Mouse (Mus musculus): ENCODE results near the gene Mrps12. TPM values are rescaled to one million over a fixed set of nuclear protein-coding genes. Genes with fewer than 3 reads are reported as not detected.
"Not testable (repeated sequence)": the region's sequence is repeated elsewhere in the genome, so short reads cannot be mapped to it uniquely, and the experiment has no call there.

Mrps12 gene
- polyA plus RNA-seq, 1 experiment from 2014 or later: 126 TPM

DNA sequence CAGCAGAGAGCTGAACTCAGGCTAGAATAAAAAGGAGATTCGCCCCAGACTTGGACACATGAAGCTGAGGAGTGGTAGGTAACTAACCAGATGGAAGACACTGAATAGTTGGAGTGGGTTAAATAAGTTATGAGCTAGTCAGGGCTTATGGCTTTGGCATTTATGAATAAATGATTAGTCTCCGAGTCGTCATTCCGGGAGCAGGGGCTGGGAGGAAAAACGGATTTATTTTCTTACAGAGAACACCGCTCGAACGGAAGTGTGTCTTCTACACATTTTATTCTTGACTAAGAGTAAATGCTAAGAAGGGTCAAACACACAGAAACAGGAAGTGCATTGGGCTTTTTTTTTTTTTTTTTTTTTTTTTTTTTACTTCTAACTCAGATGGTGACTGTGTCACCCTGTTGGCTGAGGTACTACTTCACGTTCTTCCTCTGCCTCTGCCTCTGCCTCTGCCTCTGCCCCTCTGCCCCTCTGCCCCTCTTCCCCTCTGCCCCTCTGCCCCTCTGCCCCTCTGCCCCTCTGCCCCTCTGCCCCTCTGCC lies 38.9 kb downstream of the Mrps12 start:
- WGBS: 73% methylated on average over 9 of the region's 9 CpGs

DNA sequence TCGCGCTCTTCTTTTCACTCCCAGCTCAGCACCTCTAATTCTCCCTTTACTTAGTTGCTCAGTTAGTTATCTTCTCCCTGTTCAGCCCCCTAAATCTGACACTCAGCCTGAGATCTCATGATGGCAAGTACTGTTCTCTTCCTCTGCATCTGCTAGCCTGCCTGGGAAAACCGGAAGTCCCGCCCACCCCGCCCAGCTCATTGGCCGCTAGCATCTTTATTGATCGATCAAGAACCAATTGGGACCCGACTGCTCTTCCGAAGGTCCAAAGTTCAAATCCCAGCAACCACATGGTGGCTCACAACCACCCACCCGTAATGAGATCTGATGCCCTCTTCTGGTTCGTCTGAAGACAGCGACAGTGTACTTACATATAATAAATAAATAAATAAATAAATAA lies 40.3 kb downstream of the Mrps12 start:
- WGBS: 95% methylated on average over 12 of the region's 12 CpGs
- H3K4me2 ChIP-seq (ENCODE audit: low read depth, low read length); H3K4me3 ChIP-seq (ENCODE audit: low read depth, low read length); H3K9me3 ChIP-seq (ENCODE audit: control insufficient read depth, low read length); H3K9ac ChIP-seq (replicated peaks; ENCODE audit: low read depth, low read length); H3K4me1 ChIP-seq (ENCODE audit: control insufficient read depth, insufficient read depth, low read length); H3K27ac ChIP-seq (ENCODE audit: low read depth, low read length); ATAC-seq (ENCODE audit: low read depth); H3K36me3 ChIP-seq (ENCODE audit: control insufficient read depth, insufficient read depth, low read length); H3K27me3 ChIP-seq (ENCODE audit: control insufficient read depth, insufficient read depth, low read length): not testable (repeated sequence)

More for the DNA sequence above, 38.9 kb downstream of the Mrps12 start:
- no peak for ATAC-seq (ENCODE audit: low read depth)
- no peak overlapping the region for H3K27ac ChIP-seq (ENCODE audit: low read depth, low read length)
- H3K36me3 ChIP-seq (ENCODE audit: control insufficient read depth, insufficient read depth, low read length): no peaks in the 10 kb centered on the region
- no peak overlapping the region for H3K4me2 ChIP-seq (ENCODE audit: low read depth, low read length)
- no peak overlapping the region for H3K4me3 ChIP-seq (ENCODE audit: low read depth, low read length)
- no peak overlapping the region for H3K9ac ChIP-seq (replicated peaks; ENCODE audit: low read depth, low read length)
- no peaks in the 10 kb centered on the region for H3K27me3 ChIP-seq (ENCODE audit: control insufficient read depth, insufficient read depth, low read length)
- H3K9me3 ChIP-seq (ENCODE audit: control insufficient read depth, low read length): no peaks in the 10 kb centered on the region
- no peaks in the 10 kb centered on the region for H3K4me1 ChIP-seq (ENCODE audit: control insufficient read depth, insufficient read depth, low read length)

DNA sequence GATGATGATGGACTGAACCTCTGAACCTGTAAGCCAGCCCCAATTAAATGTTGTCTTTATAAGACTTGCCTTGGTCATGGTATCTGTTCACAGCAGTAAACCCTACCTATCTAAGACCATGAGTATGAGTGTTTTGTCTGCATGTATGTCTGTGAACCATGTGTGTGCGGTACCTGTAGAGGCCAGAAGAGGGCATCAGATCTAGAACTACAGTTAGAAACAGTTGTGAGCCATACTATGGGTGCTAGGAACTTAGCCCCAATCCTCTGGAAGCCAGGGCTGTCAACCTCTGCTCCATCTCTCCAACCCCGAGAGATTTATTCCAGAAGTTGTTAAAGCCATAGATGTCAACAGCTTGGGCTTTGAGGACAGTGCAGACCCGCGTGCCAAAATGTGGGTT lies 41.4 kb downstream of the Mrps12 start:
- Histone ChIP-seq H3K9ac (replicated peaks; ENCODE audit: low read depth, low read length) (no peak overlapping the region), H3K4me2 (ENCODE audit: low read depth, low read length) (no peak overlapping the region), H3K4me1 (ENCODE audit: control insufficient read depth, insufficient read depth, low read length) (no peaks in the 10 kb centered on the region), H3K36me3 (ENCODE audit: control insufficient read depth, insufficient read depth, low read length) (no peaks in the 10 kb centered on the region), H3K4me3 (ENCODE audit: low read depth, low read length) (no peak overlapping the region), H3K27ac (ENCODE audit: low read depth, low read length) (no peak overlapping the region), H3K9me3 (ENCODE audit: control insufficient read depth, low read length) (no peaks in the 10 kb centered on the region), H3K27me3 (ENCODE audit: control insufficient read depth, insufficient read depth, low read length) (no peaks in the 10 kb centered on the region)
- no peak for ATAC-seq (ENCODE audit: low read depth)
- 93% methylated on average over 4 of the region's 4 CpGs for WGBS

DNA sequence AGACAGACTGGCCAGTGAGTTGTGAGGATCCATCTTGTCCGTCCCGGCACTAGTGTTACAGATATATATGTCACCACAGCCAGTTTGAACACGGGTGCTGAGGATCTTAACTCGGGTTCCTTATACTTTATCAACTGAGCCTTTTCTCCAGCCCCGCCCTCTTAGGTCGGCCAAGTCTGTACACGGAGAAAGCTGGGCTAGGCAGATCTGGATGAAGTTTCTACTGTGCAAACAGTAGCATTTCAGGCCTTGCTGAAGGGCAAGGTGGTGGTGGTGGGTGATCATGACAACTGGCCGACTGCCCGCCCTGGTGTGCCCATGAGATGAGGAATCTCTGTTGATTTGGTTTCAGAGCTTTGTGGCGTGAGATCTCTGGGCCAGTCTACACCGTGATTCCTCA lies 44.3 kb downstream of the Mrps12 start:
- no peaks in the 10 kb centered on the region for H3K9me3 ChIP-seq (ENCODE audit: control insufficient read depth, low read length)
- H3K9ac ChIP-seq (replicated peaks; ENCODE audit: low read depth, low read length): no peak overlapping the region
- no peak overlapping the region for H3K27ac ChIP-seq (ENCODE audit: low read depth, low read length)
- no peak overlapping the region for H3K4me3 ChIP-seq (ENCODE audit: low read depth, low read length)
- H3K4me2 ChIP-seq (ENCODE audit: low read depth, low read length): no peak overlapping the region
- ATAC-seq (ENCODE audit: low read depth): no peak
- WGBS: 93% methylated on average over 11 of the region's 11 CpGs
- H3K27me3 ChIP-seq (ENCODE audit: control insufficient read depth, insufficient read depth, low read length): peaks cover 3% of the 10 kb centered on the region; the same call in 1 of the 2 replicates
- no peaks in the 10 kb centered on the region for H3K4me1 ChIP-seq (ENCODE audit: control insufficient read depth, insufficient read depth, low read length)
- H3K36me3 ChIP-seq (ENCODE audit: control insufficient read depth, insufficient read depth, low read length): no peaks in the 10 kb centered on the region

DNA sequence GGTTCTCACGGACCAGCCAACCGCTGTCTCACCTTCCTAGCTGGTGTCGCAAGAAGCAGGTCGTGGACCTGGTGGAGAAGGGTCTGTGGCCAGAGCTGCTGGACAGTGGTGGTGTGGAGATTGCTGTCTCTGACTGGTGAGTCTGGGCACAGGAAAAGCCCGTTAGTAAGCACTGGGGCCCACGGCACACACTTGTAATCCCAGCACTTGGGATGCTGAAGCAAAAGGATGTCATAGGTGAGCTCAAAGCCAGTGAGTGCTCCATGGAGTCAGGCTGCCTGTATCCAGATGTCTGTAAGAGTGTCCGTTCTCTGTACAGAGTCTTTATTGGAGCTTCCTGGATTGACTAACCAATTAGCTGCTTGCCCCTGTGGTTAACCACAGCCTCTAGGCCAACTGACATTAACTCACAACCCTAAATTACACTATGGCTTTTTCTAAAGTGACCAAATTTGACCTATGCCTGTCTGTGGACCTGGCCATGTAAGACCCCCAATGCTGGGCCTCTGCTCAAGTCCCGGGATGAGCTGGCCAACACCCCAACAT lies 46.6 kb downstream of the Mrps12 start:
- no peaks in the 10 kb centered on the region for H3K4me1 ChIP-seq (ENCODE audit: control insufficient read depth, insufficient read depth, low read length)
- H3K27ac ChIP-seq (ENCODE audit: low read depth, low read length): no peak overlapping the region
- H3K4me3 ChIP-seq (ENCODE audit: low read depth, low read length): no peak overlapping the region
- no peak overlapping the region for H3K9ac ChIP-seq (replicated peaks; ENCODE audit: low read depth, low read length)
- peaks cover 3% of the 10 kb centered on the region; the same call in 1 of the 2 replicates for H3K27me3 ChIP-seq (ENCODE audit: control insufficient read depth, insufficient read depth, low read length)
- H3K36me3 ChIP-seq (ENCODE audit: control insufficient read depth, insufficient read depth, low read length): no peaks in the 10 kb centered on the region
- no peak overlapping the region for H3K4me2 ChIP-seq (ENCODE audit: low read depth, low read length)
- no peak for ATAC-seq (ENCODE audit: low read depth)
- 72% methylated on average over 8 of the region's 8 CpGs for WGBS
- no peaks in the 10 kb centered on the region for H3K9me3 ChIP-seq (ENCODE audit: control insufficient read depth, low read length)

DNA sequence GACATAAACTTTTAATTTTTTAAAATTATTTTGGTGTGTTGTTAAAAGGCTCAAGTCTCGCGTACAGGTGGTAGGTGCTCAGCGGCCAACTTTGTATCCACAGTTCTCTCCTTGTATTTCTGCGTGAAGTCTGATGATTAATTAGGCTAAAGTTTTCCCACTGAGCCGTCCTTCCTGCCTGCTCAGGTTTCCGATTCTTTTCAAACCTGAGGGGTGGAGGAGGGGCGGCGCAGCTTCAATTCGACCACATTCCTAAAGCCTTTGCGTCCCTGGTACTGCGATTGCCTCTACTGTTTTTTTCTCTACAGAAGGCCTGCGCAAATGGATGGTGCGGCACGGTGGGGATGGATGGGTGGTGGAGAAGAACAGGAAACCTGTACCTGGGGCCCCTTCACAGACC lies 47.2 kb downstream of the Mrps12 start:
- no peak for ATAC-seq (ENCODE audit: low read depth)
- Histone ChIP-seq H3K9ac (replicated peaks; ENCODE audit: low read depth, low read length) (no peak overlapping the region), H3K27ac (ENCODE audit: low read depth, low read length) (no peak overlapping the region), H3K4me2 (ENCODE audit: low read depth, low read length) (no peak overlapping the region), H3K9me3 (ENCODE audit: control insufficient read depth, low read length) (no peaks in the 10 kb centered on the region), H3K4me1 (ENCODE audit: control insufficient read depth, insufficient read depth, low read length) (no peaks in the 10 kb centered on the region), H3K27me3 (ENCODE audit: control insufficient read depth, insufficient read depth, low read length) (peaks cover 3% of the 10 kb centered on the region; the same call in 1 of the 2 replicates), H3K4me3 (ENCODE audit: low read depth, low read length) (no peak overlapping the region), H3K36me3 (ENCODE audit: control insufficient read depth, insufficient read depth, low read length) (no peaks in the 10 kb centered on the region)
- 12% methylated on average over 14 of the region's 14 CpGs for WGBS

DNA sequence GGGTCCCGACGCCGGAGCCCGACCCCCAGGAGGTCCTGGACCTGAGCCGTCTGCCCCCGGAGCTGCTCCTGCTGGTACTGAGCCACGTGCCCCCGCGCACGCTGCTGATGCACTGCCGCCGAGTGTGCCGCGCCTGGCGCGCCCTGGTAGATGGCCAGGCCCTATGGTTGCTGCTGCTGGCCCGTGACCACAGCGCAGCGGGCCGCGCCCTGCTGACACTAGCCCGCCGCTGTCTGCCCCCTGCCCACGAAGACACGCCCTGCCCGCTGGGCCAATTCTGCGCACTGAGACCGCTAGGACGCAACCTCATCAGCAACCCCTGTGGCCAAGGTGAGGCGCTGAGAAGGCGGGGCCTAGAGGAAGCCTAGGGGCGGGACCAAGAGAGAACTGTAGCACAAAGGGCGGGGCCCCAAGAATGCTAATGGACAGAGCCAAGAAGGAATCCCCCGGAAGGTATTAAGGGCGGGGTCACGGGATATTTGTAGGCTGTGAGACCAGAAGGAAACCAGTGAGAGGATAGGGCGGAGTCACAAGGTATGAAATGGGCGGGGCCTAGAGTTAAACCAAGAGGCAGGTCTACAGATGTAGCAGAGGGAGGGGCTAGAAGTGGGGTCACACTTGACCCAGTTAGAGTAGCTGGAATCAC lies 48.2 kb downstream of the Mrps12 start:
- no peaks in the 10 kb centered on the region for H3K36me3 ChIP-seq (ENCODE audit: control insufficient read depth, insufficient read depth, low read length)
- ATAC-seq (ENCODE audit: low read depth): peak; percentile 90
- 0 out of 2 replicates have a peak overlapping the region, but pooled peaks have one; percentile 10 for H3K27ac ChIP-seq (ENCODE audit: low read depth, low read length)
- H3K9me3 ChIP-seq (ENCODE audit: control insufficient read depth, low read length): no peaks in the 10 kb centered on the region
- peak overlapping the region; percentile 63 for H3K9ac ChIP-seq (replicated peaks; ENCODE audit: low read depth, low read length)
- no peaks in the 10 kb centered on the region for H3K4me1 ChIP-seq (ENCODE audit: control insufficient read depth, insufficient read depth, low read length)
- WGBS: 2% methylated on average over 33 of the region's 38 CpGs
- H3K4me3 ChIP-seq (ENCODE audit: low read depth, low read length): peak overlapping the region; percentile 52
- H3K4me2 ChIP-seq (ENCODE audit: low read depth, low read length): peak overlapping the region; percentile 76
- H3K27me3 ChIP-seq (ENCODE audit: control insufficient read depth, insufficient read depth, low read length): peaks cover 3% of the 10 kb centered on the region; the same call in 1 of the 2 replicates

DNA sequence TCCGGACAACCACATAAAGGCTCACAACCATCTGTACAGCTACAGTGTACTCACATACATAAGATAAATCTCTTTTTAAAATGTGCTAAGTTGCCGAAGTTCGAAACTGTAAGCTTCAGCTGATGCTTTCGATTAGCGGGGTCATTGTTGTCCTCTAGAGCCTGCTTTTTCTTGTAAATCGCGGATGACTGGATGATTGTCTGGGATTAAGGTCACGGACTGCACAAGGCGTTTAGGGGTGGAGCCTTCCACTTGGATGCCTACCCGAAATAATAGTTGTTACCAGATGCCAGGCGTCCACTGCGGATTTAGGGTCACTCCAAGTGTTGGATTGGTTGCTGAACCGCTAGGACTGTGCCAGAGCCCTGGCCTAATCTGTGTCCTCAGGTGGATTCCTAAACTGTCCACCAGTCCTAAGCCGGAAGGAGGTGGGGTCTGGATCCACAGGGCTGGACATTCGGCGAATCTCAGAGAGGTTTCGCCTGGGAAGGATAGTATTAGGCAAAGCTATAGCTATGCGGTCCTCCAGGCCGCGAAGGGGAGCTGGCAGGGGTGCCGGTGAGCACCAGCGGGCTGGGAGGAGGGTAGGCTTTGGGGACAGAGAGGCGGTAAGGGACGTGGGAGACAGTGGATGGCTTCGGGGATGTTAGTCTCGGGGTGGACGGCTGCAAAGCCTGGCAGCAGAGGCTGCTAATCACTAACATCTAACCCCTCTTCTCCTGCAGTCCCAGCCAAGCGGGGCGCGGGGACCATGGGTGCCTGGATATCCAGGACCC lies 48.9 kb downstream of the Mrps12 start, which contains the start of gene Fbxo27:
TSS of gene Fbxo27 (plus strand) at position 305 of the 776 bp plus-strand sequence.
- Histone ChIP-seq H3K4me3 (ENCODE audit: low read depth, low read length) (peak within 1 kb of the TSS; percentile 52), H3K27ac (ENCODE audit: low read depth, low read length) (0 out of 2 replicates have a peak within 1 kb of the TSS, but pooled peaks have one; percentile 10), H3K9me3 (ENCODE audit: control insufficient read depth, low read length) (no peaks in the 10 kb centered on the region), H3K4me1 (ENCODE audit: control insufficient read depth, insufficient read depth, low read length) (no peaks in the 10 kb centered on the region), H3K36me3 (ENCODE audit: control insufficient read depth, insufficient read depth, low read length) (no peaks in the 10 kb centered on the region), H3K9ac (replicated peaks; ENCODE audit: low read depth, low read length) (peak within 1 kb of the TSS; percentile 63), H3K27me3 (ENCODE audit: control insufficient read depth, insufficient read depth, low read length) (peaks cover 3% of the 10 kb centered on the region; the same call in 1 of the 2 replicates), H3K4me2 (ENCODE audit: low read depth, low read length) (peak within 1 kb of the TSS; percentile 76)
- peak; percentile 64 for ATAC-seq (ENCODE audit: low read depth)
- WGBS: 31% methylated on average over 25 of the region's 30 CpGs

Data from neural tube, embryonic 14.5 days (tissue).